Mouse (Mus musculus) thymus, postnatal 25 days (tissue): ENCODE measurements around the gene Hist1h1d.
A peak's percentile ranks its signal among the peaks of the same experiment; 100 is the strongest.

ENCODE experiments used
- DNase-seq: peaks from one replicate; pipeline ENCODE4 v3.0.0; 2022

Gene Hist1h1d

GRCm38 (mm10) chr13:23552962-23553361 lies at the start of gene Hist1h1d:
Gene Hist1h1d, plus strand, starts transcription at chr13:23553262.
- DNase-seq = no peak

- peak; percentile 78 for DNase-seq
These were observed 49.3 kb upstream of the Hist1h1d start for GRCm38 (mm10) chr13:23503797-23504196.

- DNase-seq = no peak
These were observed 47.3 kb upstream of the Hist1h1d start for GRCm38 (mm10) chr13:23505662-23506345.

GRCm38 (mm10) chr13:23506351-23506750 lies 46.7 kb upstream of the Hist1h1d start:
- DNase-seq = peak; percentile 68

- no peak for DNase-seq
These were observed 46.1 kb upstream of the Hist1h1d start for GRCm38 (mm10) chr13:23506819-23507515.

GRCm38 (mm10) chr13:23510127-23510526 lies 42.9 kb upstream of the Hist1h1d start:
- DNase-seq = no peak

- no peak for DNase-seq
These were observed 39.5 kb upstream of the Hist1h1d start for GRCm38 (mm10) chr13:23513517-23513916.

GRCm38 (mm10) chr13:23515281-23515680 lies 37.8 kb upstream of the Hist1h1d start:
- DNase-seq = no peak

- no peak for DNase-seq
These were observed 37.0 kb upstream of the Hist1h1d start for GRCm38 (mm10) chr13:23515826-23516620.

GRCm38 (mm10) chr13:23516822-23517602 lies 36.0 kb upstream of the Hist1h1d start:
- DNase-seq = peak; percentile 84

- DNase-seq = peak; percentile 95
These were observed 35.3 kb upstream of the Hist1h1d start for GRCm38 (mm10) chr13:23517603-23518294.

GRCm38 (mm10) chr13:23518295-23518603 lies 34.8 kb upstream of the Hist1h1d start:
- no peak for DNase-seq

GRCm38 (mm10) chr13:23518885-23519284 lies 34.2 kb upstream of the Hist1h1d start:
- peak; percentile 88 for DNase-seq

GRCm38 (mm10) chr13:23519416-23519815 lies 33.6 kb upstream of the Hist1h1d start:
- peak; percentile 84 for DNase-seq

- DNase-seq = peak; percentile 93
These were observed 31.4 kb upstream of the Hist1h1d start for GRCm38 (mm10) chr13:23521703-23522102.

GRCm38 (mm10) chr13:23523976-23524375 lies 29.1 kb upstream of the Hist1h1d start:
- no peak for DNase-seq

GRCm38 (mm10) chr13:23524654-23525053 lies 28.4 kb upstream of the Hist1h1d start:
- DNase-seq = peak; percentile 78

GRCm38 (mm10) chr13:23525901-23526300 lies 27.2 kb upstream of the Hist1h1d start:
- no peak for DNase-seq

- peak; percentile 91 for DNase-seq
These were observed 26.8 kb upstream of the Hist1h1d start for GRCm38 (mm10) chr13:23526312-23526711.

- no peak for DNase-seq
These were observed 24.1 kb upstream of the Hist1h1d start for GRCm38 (mm10) chr13:23529005-23529404.

- DNase-seq = no peak
These were observed 23.4 kb upstream of the Hist1h1d start for GRCm38 (mm10) chr13:23529480-23530165.
